Mouse (Mus musculus): ENCODE results near the gene Bud23. TPM values are rescaled to one million over a fixed set of nuclear protein-coding genes. Genes with fewer than 3 reads are reported as not detected.
A peak's percentile ranks its signal among the peaks of the same experiment; 100 is the strongest.
"Not testable (repeated sequence)": the region's sequence is repeated elsewhere in the genome, so short reads cannot be mapped to it uniquely, and the experiment has no call there.

Bud23 gene
- total and polyA plus RNA-seq, 2 experiments = 32.7 to 51.7 TPM

GRCm38 (mm10) chr5:135070448-135070847 is 5.7 kb upstream of the Bud23 start:
- no peak overlapping the region for H3K9ac ChIP-seq (ENCODE audit: low read depth, low read length)
- no peaks in the 10 kb centered on the region for H3K36me3 ChIP-seq (ENCODE audit: control insufficient read depth, insufficient read depth, low read length)
- H3K4me3 ChIP-seq (ENCODE audit: insufficient read depth, low read depth, low read length) = no peak overlapping the region
- DNase-seq (ENCODE audit: extremely low read depth, low read depth, low spot score) = no peak
- H3K27ac ChIP-seq (replicated peaks; ENCODE audit: insufficient read depth, low read depth, low read length) = no peak overlapping the region
- H3K4me1 ChIP-seq (ENCODE audit: control insufficient read depth, insufficient read depth, low read length) = peaks cover 6% of the 10 kb centered on the region
- TF ChIP-seq POLR2A (IDR thresholded peaks at IDR 0.05; ENCODE audit: extremely low read depth, insufficient read depth, low read length) = no peak
- no peak for TF ChIP-seq CTCF (IDR thresholded peaks at IDR 0.05; ENCODE audit: low read depth, low read length)
- no peaks in the 10 kb centered on the region for H3K27me3 ChIP-seq (ENCODE audit: control insufficient read depth, insufficient read depth, low read length)
- H3K79me2 ChIP-seq (ENCODE audit: control insufficient read depth, insufficient read depth, low read length) = no peaks in the 10 kb centered on the region
- 89% methylated on average over 3 of the region's 3 CpGs for WGBS

GRCm38 (mm10) chr5:135066008-135066407 is 1.2 kb upstream of the Bud23 start:
- WGBS = 93% methylated on average over 3 of the region's 3 CpGs
- Histone ChIP-seq H3K79me2 (ENCODE audit: control insufficient read depth, insufficient read depth, low read length) (peaks cover 8% of the 10 kb centered on the region; the same call in 1 of the 2 replicates), H3K36me3 (ENCODE audit: control insufficient read depth, insufficient read depth, low read length) (no peaks in the 10 kb centered on the region), H3K27me3 (ENCODE audit: control insufficient read depth, insufficient read depth, low read length) (no peaks in the 10 kb centered on the region), H3K9ac (ENCODE audit: low read depth, low read length) (no peak overlapping the region), H3K4me3 (ENCODE audit: insufficient read depth, low read depth, low read length) (no peak overlapping the region), H3K4me1 (ENCODE audit: control insufficient read depth, insufficient read depth, low read length) (peaks cover 7% of the 10 kb centered on the region), H3K27ac (replicated peaks; ENCODE audit: insufficient read depth, low read depth, low read length) (no peak overlapping the region)
- TF ChIP-seq CTCF (IDR thresholded peaks at IDR 0.05; ENCODE audit: low read depth, low read length) = no peak
- no peak for TF ChIP-seq POLR2A (IDR thresholded peaks at IDR 0.05; ENCODE audit: extremely low read depth, insufficient read depth, low read length)
- no peak for DNase-seq (ENCODE audit: extremely low read depth, low read depth, low spot score)

GRCm38 (mm10) chr5:135064382-135064766 is 385 bp downstream of the Bud23 start:
- H3K9ac ChIP-seq (ENCODE audit: low read depth, low read length) = peak overlapping the region; percentile 95
- H3K27me3 ChIP-seq (ENCODE audit: control insufficient read depth, insufficient read depth, low read length) = no peaks in the 10 kb centered on the region
- H3K79me2 ChIP-seq (ENCODE audit: control insufficient read depth, insufficient read depth, low read length) = peaks cover 8% of the 10 kb centered on the region; the same call in 1 of the 2 replicates
- peak overlapping the region; percentile 90 for H3K27ac ChIP-seq (replicated peaks; ENCODE audit: insufficient read depth, low read depth, low read length)
- peaks cover 5% of the 10 kb centered on the region; the same call in 1 of the 2 replicates for H3K36me3 ChIP-seq (ENCODE audit: control insufficient read depth, insufficient read depth, low read length)
- no peak for DNase-seq (ENCODE audit: extremely low read depth, low read depth, low spot score)
- TF ChIP-seq POLR2A (IDR thresholded peaks at IDR 0.05; ENCODE audit: extremely low read depth, insufficient read depth, low read length) (no peak), CTCF (IDR thresholded peaks at IDR 0.05; ENCODE audit: low read depth, low read length) (no peak)
- peaks cover 7% of the 10 kb centered on the region for H3K4me1 ChIP-seq (ENCODE audit: control insufficient read depth, insufficient read depth, low read length)
- peak overlapping the region; percentile 92 for H3K4me3 ChIP-seq (ENCODE audit: insufficient read depth, low read depth, low read length)
- under 1% methylated on average over 40 of the region's 40 CpGs for WGBS

DNA sequence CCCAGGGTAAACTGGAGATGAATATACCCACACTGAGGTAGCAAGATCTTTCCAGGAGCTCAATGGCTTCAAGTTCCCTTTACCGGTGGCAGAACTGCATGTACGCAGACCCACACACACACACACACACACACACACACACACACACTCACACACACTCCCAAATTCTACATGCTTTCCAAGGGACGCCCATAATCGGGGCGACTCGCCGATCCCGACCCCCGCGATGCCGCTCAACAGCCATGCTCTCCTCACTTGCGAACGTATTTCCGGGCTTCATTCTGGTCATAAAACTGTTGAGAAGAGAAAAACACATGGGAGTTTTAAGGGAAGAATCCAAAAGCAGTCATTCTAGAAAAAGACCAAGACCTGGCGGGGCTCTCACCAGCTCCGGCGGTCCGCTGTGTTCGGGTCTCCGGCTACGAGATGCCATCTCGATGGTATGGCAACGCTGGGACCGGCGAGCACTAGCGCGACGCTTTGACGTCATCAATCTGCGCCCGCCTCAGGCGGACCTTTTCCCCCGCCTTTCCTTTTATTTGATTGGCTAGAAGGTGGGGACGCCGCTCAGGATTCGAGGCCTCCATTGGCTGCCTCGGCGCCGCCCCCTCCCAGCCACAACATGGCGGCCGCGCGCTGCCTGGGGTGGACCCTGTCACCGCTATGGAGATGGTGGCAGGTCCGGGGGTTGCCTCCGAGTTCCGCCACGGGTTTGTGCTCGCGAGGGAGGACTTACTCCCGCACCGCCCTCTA is 954 bp downstream of the Bud23 start, which contains the start of gene Dnajc30:
Dnajc30 (plus strand) TSS at position 574 of the 753 bp plus-strand sequence.
- H3K4me3 ChIP-seq (ENCODE audit: insufficient read depth, low read depth, low read length) = peak within 1 kb of the TSS; percentile 92
- DNase-seq (ENCODE audit: extremely low read depth, low read depth, low spot score) = peak; percentile 80
- H3K27me3 ChIP-seq (ENCODE audit: control insufficient read depth, insufficient read depth, low read length) = no peaks in the 10 kb centered on the region
- under 1% methylated on average over 52 of the region's 52 CpGs for WGBS
- peak; percentile 80 for TF ChIP-seq POLR2A (IDR thresholded peaks at IDR 0.05; ENCODE audit: extremely low read depth, insufficient read depth, low read length)
- TF ChIP-seq CTCF (IDR thresholded peaks at IDR 0.05; ENCODE audit: low read depth, low read length) = no peak
- peaks cover 7% of the 10 kb centered on the region for H3K4me1 ChIP-seq (ENCODE audit: control insufficient read depth, insufficient read depth, low read length)
- H3K36me3 ChIP-seq (ENCODE audit: control insufficient read depth, insufficient read depth, low read length) = peaks cover 6% of the 10 kb centered on the region; the same call in 1 of the 2 replicates
- peak within 1 kb of the TSS; percentile 90 for H3K27ac ChIP-seq (replicated peaks; ENCODE audit: insufficient read depth, low read depth, low read length)
- peaks cover 8% of the 10 kb centered on the region; the same call in 1 of the 2 replicates for H3K79me2 ChIP-seq (ENCODE audit: control insufficient read depth, insufficient read depth, low read length)
- peak within 1 kb of the TSS; percentile 95 for H3K9ac ChIP-seq (ENCODE audit: low read depth, low read length)

- DNase-seq (ENCODE audit: extremely low read depth, low read depth, low spot score) = no peak
- Histone ChIP-seq H3K79me2 (ENCODE audit: control insufficient read depth, insufficient read depth, low read length) (no peaks in the 10 kb centered on the region), H3K27me3 (ENCODE audit: control insufficient read depth, insufficient read depth, low read length) (no peaks in the 10 kb centered on the region), H3K27ac (replicated peaks; ENCODE audit: insufficient read depth, low read depth, low read length) (no peak overlapping the region), H3K36me3 (ENCODE audit: control insufficient read depth, insufficient read depth, low read length) (peaks cover 2% of the 10 kb centered on the region; the same call in 1 of the 2 replicates), H3K4me3 (ENCODE audit: insufficient read depth, low read depth, low read length) (no peak overlapping the region), H3K4me1 (ENCODE audit: control insufficient read depth, insufficient read depth, low read length) (no peaks in the 10 kb centered on the region), H3K9ac (ENCODE audit: low read depth, low read length) (no peak overlapping the region)
- 92% methylated on average over 12 of the region's 12 CpGs for WGBS
- TF ChIP-seq CTCF (IDR thresholded peaks at IDR 0.05; ENCODE audit: low read depth, low read length) (no peak), POLR2A (IDR thresholded peaks at IDR 0.05; ENCODE audit: extremely low read depth, insufficient read depth, low read length) (no peak)
Measured at GRCm38 (mm10) chr5:135053356-135053755, 11.4 kb downstream of the Bud23 start.

- not testable (repeated sequence) for DNase-seq (ENCODE audit: extremely low read depth, low read depth, low spot score); H3K36me3 ChIP-seq (ENCODE audit: control insufficient read depth, insufficient read depth, low read length)
- WGBS = 95% methylated on average over 6 of the region's 6 CpGs
Measured at GRCm38 (mm10) chr5:135049268-135049667, 15.5 kb downstream of the Bud23 start.

More at GRCm38 (mm10) chr5:135049268-135049667, 15.5 kb downstream of the Bud23 start:
- not testable (repeated sequence) for H3K79me2 ChIP-seq (ENCODE audit: control insufficient read depth, insufficient read depth, low read length); H3K27me3 ChIP-seq (ENCODE audit: control insufficient read depth, insufficient read depth, low read length); H3K9ac ChIP-seq (ENCODE audit: low read depth, low read length); H3K4me3 ChIP-seq (ENCODE audit: insufficient read depth, low read depth, low read length); H3K4me1 ChIP-seq (ENCODE audit: control insufficient read depth, insufficient read depth, low read length); H3K27ac ChIP-seq (replicated peaks; ENCODE audit: insufficient read depth, low read depth, low read length)

Measured in liver, adult 2 months (tissue).